ENCODE assay signal across 11 mouse cellular contexts in genomic region chr6:32606787-32607186, GRCm38 (mm10). TPM values are rescaled to one million over a fixed set of nuclear protein-coding genes. Genes with fewer than 3 reads are reported as not detected.
"Had no signal": no experiment of that assay in that cellular context is flagged by ENCODE, and none has a peak within 500 bp of the region (broad histone marks: within the 10 kb centered on the region; RNA-seq: fewer than 3 reads in every experiment).

No protein-coding gene starts in this region.

- DNase-seq: liver, postnatal 0 days; lung, adult 2 months; lung, postnatal 14 days; lung, postnatal 36 days; thymus, adult 2 months; thymus, postnatal 25 days; thymus, postnatal 4 days had no signal

- ATAC-seq: liver, postnatal 0 days; lung, postnatal 0 days; midbrain, embryonic 13.5 days; midbrain, embryonic 15.5 days had no signal

RNA-seq across cellular contexts. Expression of gene Plxna4, which starts 18.8 kb away (rescaled TPM):
- total RNA-seq: monocyte, adult 5-6 weeks had no signal
